Mouse (Mus musculus): ENCODE measurements at regions not wholly inside any gene's neighbourhood (a gene's known extent, or its start where the extent isn't known, plus 50 kb on each side); places are given as distances from the start of the nearest gene placed in this dataset.

- Histone ChIP-seq H3K27me3 (ENCODE audit: control insufficient read depth, insufficient read depth, insufficient read length) (no peaks in the 10 kb centered on the region), H3K79me2 (ENCODE audit: control insufficient read depth, insufficient read depth) (no peaks in the 10 kb centered on the region), H3K4me2 (ENCODE audit: low read depth) (no peak overlapping the region), H3K36me3 (ENCODE audit: control insufficient read depth, insufficient read depth) (no peaks in the 10 kb centered on the region), H3K4me3 (no peak overlapping the region), H3ac (ENCODE audit: control insufficient read depth, insufficient read length) (no peak overlapping the region)
- TF ChIP-seq E2F4 (IDR thresholded peaks at IDR 0.05; ENCODE audit: insufficient read depth) (no peak), POLR2AphosphoS2 (IDR thresholded peaks at IDR 0.05; ENCODE audit: insufficient read length, low read depth) (no peak), SRF (IDR thresholded peaks at IDR 0.05; ENCODE audit: control insufficient read depth, insufficient read length, low read depth) (no peak), REST (IDR thresholded peaks at IDR 0.05; ENCODE audit: insufficient read depth, insufficient read length) (no peak)
Observed at GRCm38 (mm10) chr8:90520186-90520585, 172.0 kb upstream of the Tox3 start.

- no peak overlapping the region for H3K4me2 ChIP-seq (ENCODE audit: low read depth)
- no peak for TF ChIP-seq USF1 (IDR thresholded peaks at IDR 0.05; ENCODE audit: low read depth)
- no peak for TF ChIP-seq MYOD1 (IDR thresholded peaks at IDR 0.05; ENCODE audit: control insufficient read depth in 1 of 3, insufficient read length in 2 of 3, low read depth in 2 of 3)
- no peak for TF ChIP-seq CEBPB (IDR thresholded peaks at IDR 0.05; ENCODE audit: insufficient read depth, poor library complexity, severe bottlenecking)
- no peak for TF ChIP-seq MAX (IDR thresholded peaks at IDR 0.05; ENCODE audit: low read depth)
- no peak for TF ChIP-seq POLR2A (IDR thresholded peaks at IDR 0.05; ENCODE audit: insufficient read length, low read depth)
- TF ChIP-seq REST (IDR thresholded peaks at IDR 0.05; ENCODE audit: insufficient read depth, insufficient read length): no peak
- TF ChIP-seq SRF (IDR thresholded peaks at IDR 0.05; ENCODE audit: control insufficient read depth, insufficient read length, low read depth): no peak
- TF ChIP-seq MYOG (IDR thresholded peaks at IDR 0.05; ENCODE audit: control insufficient read depth in 1 of 3, insufficient read depth in 1 of 3, insufficient read length in 2 of 3, low read depth in 2 of 3): no peak
- no peak for TF ChIP-seq TCF3 (IDR thresholded peaks at IDR 0.05; ENCODE audit: insufficient read length, low read depth)
- no peak for TF ChIP-seq POLR2AphosphoS2 (IDR thresholded peaks at IDR 0.05; ENCODE audit: insufficient read length, low read depth)
- TF ChIP-seq E2F4 (IDR thresholded peaks at IDR 0.05; ENCODE audit: insufficient read depth): no peak
- no peak for TF ChIP-seq TCF12 (IDR thresholded peaks at IDR 0.05; ENCODE audit: insufficient read depth, poor library complexity, severe bottlenecking)
Observed at GRCm38 (mm10) chr8:90519567-90519966, 171.4 kb upstream of the Tox3 start.

GRCm38 (mm10) chr8:90514191-90514590 is 166.0 kb upstream of the Tox3 start:
- Histone ChIP-seq H3K27me3 (ENCODE audit: control insufficient read depth, insufficient read depth, insufficient read length) (no peaks in the 10 kb centered on the region), H3K36me3 (ENCODE audit: control insufficient read depth, insufficient read depth) (no peaks in the 10 kb centered on the region), H3K4me2 (ENCODE audit: low read depth) (no peak overlapping the region), H3K4me3 (no peak overlapping the region), H3K79me2 (ENCODE audit: control insufficient read depth, insufficient read depth) (no peaks in the 10 kb centered on the region), H3ac (ENCODE audit: control insufficient read depth, insufficient read length) (no peak overlapping the region)
- TF ChIP-seq SRF (IDR thresholded peaks at IDR 0.05; ENCODE audit: control insufficient read depth, insufficient read length, low read depth): no peak
- no peak for TF ChIP-seq CEBPB (IDR thresholded peaks at IDR 0.05; ENCODE audit: insufficient read depth, poor library complexity, severe bottlenecking)
- no peak for TF ChIP-seq TCF3 (IDR thresholded peaks at IDR 0.05; ENCODE audit: insufficient read length, low read depth)
- no peak for TF ChIP-seq MAX (IDR thresholded peaks at IDR 0.05; ENCODE audit: low read depth)
- TF ChIP-seq USF1 (IDR thresholded peaks at IDR 0.05; ENCODE audit: low read depth): no peak
- TF ChIP-seq E2F4 (IDR thresholded peaks at IDR 0.05; ENCODE audit: insufficient read depth): no peak
- no peak for TF ChIP-seq POLR2A (IDR thresholded peaks at IDR 0.05; ENCODE audit: insufficient read length, low read depth)
- no peak for TF ChIP-seq REST (IDR thresholded peaks at IDR 0.05; ENCODE audit: insufficient read depth, insufficient read length)
- TF ChIP-seq MYOD1 (IDR thresholded peaks at IDR 0.05; ENCODE audit: control insufficient read depth in 1 of 3, insufficient read length in 2 of 3, low read depth in 2 of 3): no peak
- no peak for TF ChIP-seq POLR2AphosphoS2 (IDR thresholded peaks at IDR 0.05; ENCODE audit: insufficient read length, low read depth)
- TF ChIP-seq MYOG (IDR thresholded peaks at IDR 0.05; ENCODE audit: control insufficient read depth in 1 of 3, insufficient read depth in 1 of 3, insufficient read length in 2 of 3, low read depth in 2 of 3): no peak
- TF ChIP-seq TCF12 (IDR thresholded peaks at IDR 0.05; ENCODE audit: insufficient read depth, poor library complexity, severe bottlenecking): no peak

More at GRCm38 (mm10) chr8:90519567-90519966, 171.4 kb upstream of the Tox3 start:
- Histone ChIP-seq H3ac (ENCODE audit: control insufficient read depth, insufficient read length) (no peak overlapping the region), H3K27me3 (ENCODE audit: control insufficient read depth, insufficient read depth, insufficient read length) (no peaks in the 10 kb centered on the region), H3K36me3 (ENCODE audit: control insufficient read depth, insufficient read depth) (no peaks in the 10 kb centered on the region), H3K4me3 (no peak overlapping the region), H3K79me2 (ENCODE audit: control insufficient read depth, insufficient read depth) (no peaks in the 10 kb centered on the region)

GRCm38 (mm10) chr8:90513601-90514000 is 165.5 kb upstream of the Tox3 start:
- Histone ChIP-seq H3K4me2 (ENCODE audit: low read depth) (no peak overlapping the region), H3K79me2 (ENCODE audit: control insufficient read depth, insufficient read depth) (no peaks in the 10 kb centered on the region), H3K36me3 (ENCODE audit: control insufficient read depth, insufficient read depth) (no peaks in the 10 kb centered on the region), H3K4me3 (no peak overlapping the region), H3K27me3 (ENCODE audit: control insufficient read depth, insufficient read depth, insufficient read length) (no peaks in the 10 kb centered on the region), H3ac (ENCODE audit: control insufficient read depth, insufficient read length) (no peak overlapping the region)
- TF ChIP-seq POLR2A (IDR thresholded peaks at IDR 0.05; ENCODE audit: insufficient read length, low read depth): no peak
- no peak for TF ChIP-seq SRF (IDR thresholded peaks at IDR 0.05; ENCODE audit: control insufficient read depth, insufficient read length, low read depth)
- TF ChIP-seq MAX (IDR thresholded peaks at IDR 0.05; ENCODE audit: low read depth): no peak
- no peak for TF ChIP-seq USF1 (IDR thresholded peaks at IDR 0.05; ENCODE audit: low read depth)
- TF ChIP-seq TCF12 (IDR thresholded peaks at IDR 0.05; ENCODE audit: insufficient read depth, poor library complexity, severe bottlenecking): no peak
- no peak for TF ChIP-seq REST (IDR thresholded peaks at IDR 0.05; ENCODE audit: insufficient read depth, insufficient read length)
- no peak for TF ChIP-seq MYOD1 (IDR thresholded peaks at IDR 0.05; ENCODE audit: control insufficient read depth in 1 of 3, insufficient read length in 2 of 3, low read depth in 2 of 3)
- TF ChIP-seq E2F4 (IDR thresholded peaks at IDR 0.05; ENCODE audit: insufficient read depth): no peak
- TF ChIP-seq POLR2AphosphoS2 (IDR thresholded peaks at IDR 0.05; ENCODE audit: insufficient read length, low read depth): no peak
- TF ChIP-seq CEBPB (IDR thresholded peaks at IDR 0.05; ENCODE audit: insufficient read depth, poor library complexity, severe bottlenecking): no peak
- no peak for TF ChIP-seq TCF3 (IDR thresholded peaks at IDR 0.05; ENCODE audit: insufficient read length, low read depth)
- no peak for TF ChIP-seq MYOG (IDR thresholded peaks at IDR 0.05; ENCODE audit: control insufficient read depth in 1 of 3, insufficient read depth in 1 of 3, insufficient read length in 2 of 3, low read depth in 2 of 3)

GRCm38 (mm10) chr8:90513102-90513501 is 165.0 kb upstream of the Tox3 start:
- no peak overlapping the region for H3K4me3 ChIP-seq
- no peak overlapping the region for H3ac ChIP-seq (ENCODE audit: control insufficient read depth, insufficient read length)
- H3K79me2 ChIP-seq (ENCODE audit: control insufficient read depth, insufficient read depth): no peaks in the 10 kb centered on the region
- no peaks in the 10 kb centered on the region for H3K36me3 ChIP-seq (ENCODE audit: control insufficient read depth, insufficient read depth)
- no peaks in the 10 kb centered on the region for H3K27me3 ChIP-seq (ENCODE audit: control insufficient read depth, insufficient read depth, insufficient read length)
- H3K4me2 ChIP-seq (ENCODE audit: low read depth): no peak overlapping the region
- TF ChIP-seq SRF (IDR thresholded peaks at IDR 0.05; ENCODE audit: control insufficient read depth, insufficient read length, low read depth) (no peak), TCF12 (IDR thresholded peaks at IDR 0.05; ENCODE audit: insufficient read depth, poor library complexity, severe bottlenecking) (no peak), USF1 (IDR thresholded peaks at IDR 0.05; ENCODE audit: low read depth) (no peak), E2F4 (IDR thresholded peaks at IDR 0.05; ENCODE audit: insufficient read depth) (no peak)

Data from myocyte (in vitro differentiated cells).